Mouse (Mus musculus): ENCODE measurements around the gene Fbxw8. TPM values are rescaled to one million over a fixed set of nuclear protein-coding genes. Genes with fewer than 3 reads are reported as not detected.
A peak's percentile ranks its signal among the peaks of the same experiment; 100 is the strongest.

Fbxw8 gene
- total RNA-seq, 2 experiments from 2014 or later: 36.7 to 37.4 TPM

GRCm38 (mm10) chr5:118061391-118061790 is 93.9 kb downstream of the Fbxw8 start:
- intact Hi-C loops (cut with DNase I): loop anchor here (5.0 kb wide), 1 partner anchor 44 kb away; no protein-coding TSS in a partner anchor

GRCm38 (mm10) chr5:118059646-118060045 is 95.6 kb downstream of the Fbxw8 start:
- intact Hi-C loops (cut with DNase I): loop anchor here (5.0 kb wide), 1 partner anchor 42 kb away; no protein-coding TSS in a partner anchor
- DNase-seq (ENCODE audit: extremely low spot score in 1 of 2, low spot score in 2 of 2): no peak

More at GRCm38 (mm10) chr5:118061391-118061790, 93.9 kb downstream of the Fbxw8 start:
- DNase-seq (ENCODE audit: extremely low spot score in 1 of 2, low spot score in 2 of 2): no peak

GRCm38 (mm10) chr5:118058858-118059257 is 96.4 kb downstream of the Fbxw8 start:
- intact Hi-C loops (cut with DNase I): no loop called here
- DNase-seq (ENCODE audit: extremely low spot score in 1 of 2, low spot score in 2 of 2): no peak

- peak in 1 of 2 experiments; percentile 42 for DNase-seq (ENCODE audit: extremely low spot score in 1 of 2, low spot score in 2 of 2)
- intact Hi-C loops (cut with DNase I): no loop called here
Measured at GRCm38 (mm10) chr5:118057508-118058111, 97.7 kb downstream of the Fbxw8 start.

GRCm38 (mm10) chr5:118053205-118053604 is 102.1 kb downstream of the Fbxw8 start:
- intact Hi-C loops (cut with DNase I): no loop called here
- no peak for DNase-seq (ENCODE audit: extremely low spot score in 1 of 2, low spot score in 2 of 2)

GRCm38 (mm10) chr5:118051981-118052662 is 103.1 kb downstream of the Fbxw8 start:
- DNase-seq (ENCODE audit: extremely low spot score in 1 of 2, low spot score in 2 of 2): no peak
- intact Hi-C loops (cut with DNase I): no loop called here

GRCm38 (mm10) chr5:118050743-118051142 is 104.5 kb downstream of the Fbxw8 start:
- intact Hi-C loops (cut with DNase I): no loop called here
- DNase-seq (ENCODE audit: extremely low spot score in 1 of 2, low spot score in 2 of 2): no peak

GRCm38 (mm10) chr5:118048928-118049327 is 106.3 kb downstream of the Fbxw8 start:
- no peak for DNase-seq (ENCODE audit: extremely low spot score in 1 of 2, low spot score in 2 of 2)
- intact Hi-C loops (cut with DNase I): no loop called here

- intact Hi-C loops (cut with DNase I): no loop called here
- DNase-seq (ENCODE audit: extremely low spot score in 1 of 2, low spot score in 2 of 2): no peak
Measured at GRCm38 (mm10) chr5:118048412-118048811, 106.9 kb downstream of the Fbxw8 start.

- DNase-seq (ENCODE audit: extremely low spot score in 1 of 2, low spot score in 2 of 2): no peak
Measured at GRCm38 (mm10) chr5:118047091-118047757, 108.0 kb downstream of the Fbxw8 start.

GRCm38 (mm10) chr5:118045385-118045784 is 109.9 kb downstream of the Fbxw8 start:
- intact Hi-C loops (cut with DNase I): no loop called here
- DNase-seq (ENCODE audit: extremely low spot score in 1 of 2, low spot score in 2 of 2): no peak

More at GRCm38 (mm10) chr5:118047091-118047757, 108.0 kb downstream of the Fbxw8 start:
- intact Hi-C loops (cut with DNase I): no loop called here

GRCm38 (mm10) chr5:118044907-118045306 is 110.4 kb downstream of the Fbxw8 start:
- no peak for DNase-seq (ENCODE audit: extremely low spot score in 1 of 2, low spot score in 2 of 2)
- intact Hi-C loops (cut with DNase I): no loop called here

- no peak for DNase-seq (ENCODE audit: extremely low spot score in 1 of 2, low spot score in 2 of 2)
- intact Hi-C loops (cut with DNase I): no loop called here
Measured at GRCm38 (mm10) chr5:118043761-118044160, 111.5 kb downstream of the Fbxw8 start.

GRCm38 (mm10) chr5:118042599-118042998 is 112.7 kb downstream of the Fbxw8 start:
- DNase-seq (ENCODE audit: extremely low spot score in 1 of 2, low spot score in 2 of 2): no peak
- intact Hi-C loops (cut with DNase I): no loop called here

- intact Hi-C loops (cut with DNase I): no loop called here
- DNase-seq (ENCODE audit: extremely low spot score in 1 of 2, low spot score in 2 of 2): no peak
Measured at GRCm38 (mm10) chr5:118039241-118039668, 116.0 kb downstream of the Fbxw8 start.

- DNase-seq (ENCODE audit: extremely low spot score in 1 of 2, low spot score in 2 of 2): no peak
- intact Hi-C loops (cut with DNase I): no loop called here
Measured at GRCm38 (mm10) chr5:118037798-118038484, 117.3 kb downstream of the Fbxw8 start.

GRCm38 (mm10) chr5:118036888-118037797 is 118.1 kb downstream of the Fbxw8 start:
- intact Hi-C loops (cut with DNase I): no loop called here
- DNase-seq (ENCODE audit: extremely low spot score in 1 of 2, low spot score in 2 of 2): no peak

GRCm38 (mm10) chr5:118035786-118036185 is 119.5 kb downstream of the Fbxw8 start:
- DNase-seq (ENCODE audit: extremely low spot score in 1 of 2, low spot score in 2 of 2): no peak

More at GRCm38 (mm10) chr5:118035786-118036185, 119.5 kb downstream of the Fbxw8 start:
- intact Hi-C loops (cut with DNase I): no loop called here
